Mouse (Mus musculus) right cerebral cortex, adult 2 months (tissue): ENCODE data around the gene Lpcat2b.
A peak's percentile ranks its signal among the peaks of the same experiment; 100 is the strongest.
"Not testable (repeated sequence)": the region's sequence is repeated elsewhere in the genome, so short reads cannot be mapped to it uniquely, and the experiment has no call there.

Experiments
- DNase-seq, 2 experiments: peaks; one replicate each; pipeline ENCODE4 v3.0.0; 2021 to 2022; ENCODE audit warnings: low spot score in 2 of 2

The Lpcat2b gene

GRCm38 (mm10) chr5:107431249-107431648, at the start of gene Lpcat2b:
Gene Lpcat2b, plus strand, starts transcription at chr5:107431549.
- DNase-seq: no peak

GRCm38 (mm10) chr5:107386448-107386847, 44.9 kb upstream of the Lpcat2b start:
- not testable (repeated sequence) for DNase-seq

- no peak for DNase-seq
Measured at GRCm38 (mm10) chr5:107387788-107388187, 43.6 kb upstream of the Lpcat2b start.

- DNase-seq: no peak
Measured at GRCm38 (mm10) chr5:107389373-107389772, 42.0 kb upstream of the Lpcat2b start.

- no peak for DNase-seq
Measured at GRCm38 (mm10) chr5:107394437-107394836, 36.9 kb upstream of the Lpcat2b start.

- DNase-seq: no peak
Measured at GRCm38 (mm10) chr5:107402436-107402835, 28.9 kb upstream of the Lpcat2b start, which contains the start of gene Ephx4. Gene Ephx4, plus strand, starts transcription at chr5:107402736.

- peak; percentile 36 to 42 for DNase-seq
Measured at GRCm38 (mm10) chr5:107403011-107403946, 28.1 kb upstream of the Lpcat2b start.

- DNase-seq: peak; percentile 78 to 79
Measured at GRCm38 (mm10) chr5:107403947-107404684, 27.2 kb upstream of the Lpcat2b start.

- peak; percentile 63 to 77 for DNase-seq
Measured at GRCm38 (mm10) chr5:107405361-107405760, 26.0 kb upstream of the Lpcat2b start.

GRCm38 (mm10) chr5:107410305-107410704, 21.0 kb upstream of the Lpcat2b start:
- no peak for DNase-seq

- DNase-seq: no peak
Measured at GRCm38 (mm10) chr5:107411326-107411725, 20.0 kb upstream of the Lpcat2b start.

- DNase-seq: no peak
Measured at GRCm38 (mm10) chr5:107412285-107412684, 19.1 kb upstream of the Lpcat2b start.

GRCm38 (mm10) chr5:107415098-107415497, 16.3 kb upstream of the Lpcat2b start:
- DNase-seq: peak; percentile 20 to 32

GRCm38 (mm10) chr5:107421676-107422075, 9.7 kb upstream of the Lpcat2b start:
- DNase-seq: no peak

- DNase-seq: peak in 1 of 2 experiments; percentile 39
Measured at GRCm38 (mm10) chr5:107434001-107434400, 2.7 kb downstream of the Lpcat2b start.

- DNase-seq: no peak
Measured at GRCm38 (mm10) chr5:107436185-107436584, 4.8 kb downstream of the Lpcat2b start.

- no peak for DNase-seq
Measured at GRCm38 (mm10) chr5:107436587-107437209, 5.3 kb downstream of the Lpcat2b start.

- DNase-seq: peak; percentile 90 to 91
Measured at GRCm38 (mm10) chr5:107437464-107438281, 6.3 kb downstream of the Lpcat2b start, which contains the start of gene Btbd8. Gene Btbd8, plus strand, starts transcription at chr5:107437997.

- DNase-seq: no peak
Measured at GRCm38 (mm10) chr5:107438353-107438752, 7.0 kb downstream of the Lpcat2b start.

GRCm38 (mm10) chr5:107441881-107442280, 10.5 kb downstream of the Lpcat2b start:
- DNase-seq: peak; percentile 37 to 45

GRCm38 (mm10) chr5:107444251-107444650, 12.9 kb downstream of the Lpcat2b start:
- no peak for DNase-seq
